Mouse (Mus musculus) C3H10T1/2 (cell line): Measurements from ENCODE around the gene Snhg11. TPM values are rescaled to one million over a fixed set of nuclear protein-coding genes. Genes with fewer than 3 reads are reported as not detected.

Experiments used
- polyA plus RNA-seq, 2 experiments: library from polyadenylated mRNA; unstranded; fragments of >200 nt; fragmentation: generic; extraction: Trizol; gene quantifications; one replicate each; pipeline ENCODE4 v1.2.1; 2012; ENCODE audit warnings: missing spikeins in 2 of 2

Gene Snhg11
- not detected for polyA plus RNA-seq

GRCm38 (mm10) chr2:158375443-158376122, at the start of gene Snhg11:
Snhg11 (plus strand) TSS chr2:158375638.

GRCm38 (mm10) chr2:158409595-158410021, 34.2 kb downstream of the Snhg11 start, which contains the start of gene Ralgapb:
Ralgapb (plus strand) TSS chr2:158409848.

Other genes starting within 250 kb of the Snhg11 start
- 10 to 100 TPM in 1 of 2 experiments, 1 to 10 TPM in 1; 7.2 to 12.8 TPM for gene Tgm2, start 229.2 kb upstream of the Snhg11 start, polyA plus RNA-seq
- not detected for gene D630003M21Rik, start 146.4 kb upstream of the Snhg11 start, polyA plus RNA-seq
- gene Bpi, start 117.5 kb upstream of the Snhg11 start, polyA plus RNA-seq, result not detected
- gene Lbp, start 69.1 kb upstream of the Snhg11 start, polyA plus RNA-seq, result 10 to 100 TPM in 1 of 2 experiments, under 1 TPM in 1; 0.60 to 28.8 TPM
- 1 to 10 TPM in 1 of 2 experiments, under 1 TPM in 1; 0.63 to 6.7 TPM for gene Ralgapb, start 34.2 kb downstream of the Snhg11 start, polyA plus RNA-seq
- gene Adig, start 127.0 kb downstream of the Snhg11 start, polyA plus RNA-seq, result not detected
- gene Arhgap40, start 137.2 kb downstream of the Snhg11 start, polyA plus RNA-seq, result under 1 TPM in 1 of 2 experiments, not detected in 1; 0.05 TPM
- gene Slc32a1, start 235.1 kb downstream of the Snhg11 start, polyA plus RNA-seq, result not detected
- gene Actr5, start 249.2 kb downstream of the Snhg11 start, polyA plus RNA-seq, result 1 to 10 TPM; 6.9 to 9.1 TPM